Mouse (Mus musculus) lung, postnatal 0 days (tissue): ENCODE measurements at regions not wholly inside any gene's neighbourhood (a gene's known extent, or its start where the extent isn't known, plus 50 kb on each side); places are given as distances from the start of the nearest gene placed in this dataset.

Experiments
- ATAC-seq: fragments of 200-750 bp; cut with Nextera tagmentation; 2 replicates; pipeline ENCODE4 v1.8.0; 2017; ENCODE audit warnings: moderate library complexity
- DNase-seq: peaks from one replicate; pipeline ENCODE4 v3.0.0-alpha.2; 2016; ENCODE audit warnings: low spot score
- H3K27ac ChIP-seq: fragments of 300-500 bp; sonication (generic); 2 replicates; pipeline ENCODE4 v1.5.1; 2014; ENCODE audit warnings: antibody characterized with exemption, mild to moderate bottlenecking, low read length, mixed read lengths
- H3K27me3 ChIP-seq: fragments of 300-500 bp; sonication (generic); replicated peaks from 2 replicates; pipeline ENCODE4 v1.6.1; 2014; ENCODE audit warnings: low read length, mixed read lengths; ENCODE audit not compliant: insufficient read depth
- H3K36me3 ChIP-seq: fragments of 300-500 bp; sonication (generic); 2 replicates; pipeline ENCODE4 v1.6.1; 2014; ENCODE audit warnings: low read length, mixed read lengths; ENCODE audit not compliant: insufficient read depth
- H3K4me1 ChIP-seq: fragments of 300-500 bp; sonication (generic); 2 replicates; pipeline ENCODE4 v1.6.1; 2014; ENCODE audit warnings: antibody characterized with exemption, low read depth, low read length, mixed read lengths; ENCODE audit not compliant: insufficient read depth
- H3K4me2 ChIP-seq: fragments of 300-500 bp; sonication (generic); replicated peaks from 2 replicates; pipeline ENCODE4 v1.6.1; 2014; ENCODE audit warnings: low read depth, mild to moderate bottlenecking, low read length, moderate library complexity, mixed read lengths
- H3K4me3 ChIP-seq: fragments of 300-500 bp; sonication (generic); 2 replicates; pipeline ENCODE4 v1.5.1; 2014; ENCODE audit warnings: low read depth, low read length
- H3K9ac ChIP-seq: fragments of 300-500 bp; sonication (generic); replicated peaks from 2 replicates; pipeline ENCODE4 v1.6.1; 2014; ENCODE audit warnings: low read depth, mild to moderate bottlenecking
- H3K9me3 ChIP-seq: fragments of 300-500 bp; sonication (generic); 2 replicates; pipeline ENCODE4 v1.6.1; 2016; ENCODE audit warnings: low read length, mixed read lengths
- CTCF ChIP-seq: IDR thresholded peaks from 2 replicates; pipeline ENCODE4 v1.5.1; 2016; ENCODE audit warnings: antibody characterized with exemption, mild to moderate bottlenecking
- EP300 ChIP-seq: IDR thresholded peaks from 2 replicates; pipeline ENCODE4 v1.6.1; 2016; ENCODE audit warnings: antibody characterized with exemption, mild to moderate bottlenecking, control low read depth
- WGBS: fragments of 180-500 bp; shearing (Covaris S2); extraction: QIAGEN DNeasy Blood & Tissue Kit; methylation state at CpG from one replicate; pipeline ENCODE4 v1.1.7; 2014; 5-methylcytosine and 5-hydroxymethylcytosine counted together

DNA sequence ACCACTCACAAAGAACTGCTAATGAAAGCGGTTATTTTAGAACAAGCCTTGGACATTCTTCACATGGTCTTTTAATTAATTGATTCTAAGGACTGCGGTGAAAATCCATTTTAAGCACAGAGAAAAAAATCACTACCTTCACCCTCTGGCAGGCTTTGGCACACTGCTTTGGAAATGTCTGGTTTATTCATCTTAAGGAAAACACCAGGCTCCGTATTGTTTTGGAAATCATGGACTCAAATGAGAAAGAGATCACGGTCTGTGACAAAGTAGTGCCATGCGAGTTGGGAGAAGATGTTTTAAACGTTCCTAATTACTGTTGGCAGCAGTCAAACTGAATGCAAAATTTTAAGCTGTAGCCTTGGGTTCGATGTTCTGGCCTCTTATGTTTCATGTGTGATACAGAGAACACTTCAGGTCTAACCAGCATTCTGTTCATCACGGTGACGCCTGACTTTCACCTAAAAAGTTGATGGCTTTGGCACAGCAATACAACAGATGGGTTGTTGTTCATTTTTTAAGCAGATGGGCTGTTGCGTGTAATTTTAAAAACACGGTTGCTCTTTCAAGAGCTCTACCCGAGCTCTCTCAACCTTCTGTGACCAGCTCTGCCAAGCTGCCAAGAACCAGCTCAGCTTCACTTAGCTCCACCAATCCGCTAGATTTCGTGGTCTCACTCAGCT, 105.7 kb upstream of the Ust start:
- Histone ChIP-seq H3K27ac (no peak overlapping the region), H3K9me3 (no peaks in the 10 kb centered on the region), H3K27me3 (no peaks in the 10 kb centered on the region), H3K4me2 (no peak overlapping the region), H3K9ac (no peak overlapping the region), H3K4me3 (no peak overlapping the region), H3K4me1 (no peaks in the 10 kb centered on the region), H3K36me3 (no peaks in the 10 kb centered on the region)
- 87% methylated on average over 14 of the region's 14 CpGs for WGBS
- TF ChIP-seq CTCF (no peak), EP300 (no peak)
- no peak for DNase-seq
- no peak for ATAC-seq

DNA sequence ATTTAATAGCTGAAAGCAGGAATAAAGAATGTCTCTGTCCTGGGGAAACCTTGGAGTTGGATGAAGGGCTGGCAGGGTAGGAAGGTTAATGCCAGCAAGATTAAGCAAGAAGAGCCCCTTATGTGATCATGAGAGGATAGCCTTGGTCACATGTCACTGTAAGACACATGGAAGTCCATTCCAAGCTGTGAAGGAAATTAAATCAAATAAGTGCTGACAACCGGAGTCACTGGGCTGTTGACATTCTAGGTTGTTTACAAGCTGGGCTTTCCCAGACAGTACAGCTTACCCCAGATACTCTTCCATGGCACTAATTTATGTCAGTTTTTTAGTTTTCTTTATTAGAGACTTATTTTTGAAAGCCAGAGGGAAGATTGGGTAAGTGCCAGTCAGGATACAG, 100.1 kb upstream of the Ust start:
- DNase-seq (peak; percentile 39), ATAC-seq (no peak; the same call in 1 of the 2 replicates)
- H3K4me2 ChIP-seq, result no peak overlapping the region
- no peak overlapping the region for H3K27ac ChIP-seq
- H3K36me3 ChIP-seq, result no peaks in the 10 kb centered on the region
- 59% methylated on average over 1 of the region's 1 CpGs for WGBS
- H3K4me1 ChIP-seq, result no peaks in the 10 kb centered on the region
- H3K4me3 ChIP-seq, result no peak overlapping the region
- H3K9me3 ChIP-seq, result no peaks in the 10 kb centered on the region
- no peaks in the 10 kb centered on the region for H3K27me3 ChIP-seq
- no peak overlapping the region for H3K9ac ChIP-seq
- TF ChIP-seq CTCF (no peak), EP300 (no peak)

DNA sequence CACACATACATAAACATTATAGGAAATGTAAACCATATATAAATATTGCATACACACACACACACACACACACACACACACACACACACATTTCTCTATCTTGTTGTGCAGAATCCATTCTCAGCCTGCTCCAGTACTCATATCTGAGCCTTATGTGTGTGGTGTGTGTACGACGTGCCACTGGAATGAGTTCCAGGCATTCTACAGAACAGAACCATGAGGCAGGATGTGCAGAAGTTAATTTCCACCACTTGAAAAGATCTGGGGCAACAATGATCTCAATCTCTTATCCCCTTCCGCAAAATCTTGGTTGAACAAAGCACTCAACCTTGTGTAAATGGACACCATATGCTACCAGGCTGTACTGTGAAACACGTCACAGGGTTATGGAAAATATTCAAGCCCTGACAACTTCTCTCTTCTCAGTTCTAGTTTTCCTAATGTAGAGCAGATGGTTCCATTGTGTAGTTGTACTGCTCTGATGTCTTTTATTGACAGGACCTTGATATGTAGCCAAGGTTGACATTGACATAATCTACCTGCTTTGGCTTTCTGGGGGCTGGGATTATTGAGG, 96.9 kb upstream of the Ust start:
- DNase-seq, result no peak
- H3K27ac ChIP-seq, result no peak overlapping the region
- H3K9me3 ChIP-seq, result no peaks in the 10 kb centered on the region
- H3K27me3 ChIP-seq, result no peaks in the 10 kb centered on the region
- no peaks in the 10 kb centered on the region for H3K4me1 ChIP-seq
- H3K36me3 ChIP-seq, result no peaks in the 10 kb centered on the region
- H3K4me2 ChIP-seq, result no peak overlapping the region
- TF ChIP-seq CTCF (no peak), EP300 (no peak)
- no peak overlapping the region for H3K9ac ChIP-seq
- 72% methylated on average over 4 of the region's 4 CpGs for WGBS
- ATAC-seq, result no peak
- no peak overlapping the region for H3K4me3 ChIP-seq

DNA sequence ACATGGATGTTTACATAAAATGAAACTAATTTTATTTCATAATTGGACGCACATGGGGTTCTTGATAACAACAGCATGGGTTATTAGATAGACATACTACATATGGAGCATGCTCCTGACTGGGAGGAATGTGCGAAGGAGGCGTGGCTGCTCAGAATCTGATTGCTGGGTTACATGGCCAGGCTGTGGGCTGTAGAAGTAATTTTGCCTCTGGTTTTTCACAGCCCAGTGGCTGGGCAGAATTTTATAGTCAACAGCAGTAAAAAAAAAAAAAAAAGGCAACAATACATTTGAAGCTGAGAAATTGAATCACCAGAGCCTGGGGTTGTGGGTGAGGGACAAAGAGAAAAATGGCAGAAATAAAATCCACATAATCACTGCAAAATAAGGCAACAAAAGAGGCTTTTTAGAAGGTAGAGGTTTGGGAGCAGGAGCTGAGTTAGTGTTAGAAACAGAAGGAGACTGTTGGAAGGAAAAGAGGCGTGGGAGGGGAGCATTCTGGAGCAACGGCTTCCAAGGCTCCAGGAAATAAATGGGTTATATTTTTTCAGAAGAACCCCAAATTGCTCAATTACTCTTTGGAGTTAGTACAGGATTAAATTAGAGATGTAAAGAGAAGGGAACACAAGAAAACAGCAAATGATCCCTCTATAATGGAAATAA, 71.4 kb upstream of the Ust start:
- no peak overlapping the region for H3K27ac ChIP-seq
- no peak for DNase-seq
- 75% methylated on average over 5 of the region's 5 CpGs for WGBS

DNA sequence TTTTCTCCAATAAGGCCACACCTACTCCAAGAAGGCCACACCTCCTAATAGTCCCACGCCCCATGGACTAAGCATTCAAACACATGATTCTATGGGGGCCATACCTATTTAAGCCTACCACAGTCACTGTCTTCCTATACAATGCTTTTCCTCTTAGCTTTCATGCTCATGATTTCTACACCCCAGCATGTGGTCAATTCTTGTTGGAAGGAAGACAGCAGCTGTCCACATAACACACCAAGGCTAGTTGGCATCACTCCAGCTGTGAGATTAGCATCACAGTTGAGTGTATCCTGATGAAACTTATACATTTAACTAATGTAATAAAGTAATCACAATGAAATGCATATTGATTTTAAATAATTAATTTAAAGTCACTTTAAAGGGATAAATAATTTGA, 70.5 kb upstream of the Ust start:
- Histone ChIP-seq H3K27me3 (no peaks in the 10 kb centered on the region), H3K4me3 (no peak overlapping the region), H3K27ac (no peak overlapping the region), H3K36me3 (no peaks in the 10 kb centered on the region), H3K9me3 (no peaks in the 10 kb centered on the region), H3K4me2 (no peak overlapping the region), H3K4me1 (no peaks in the 10 kb centered on the region), H3K9ac (no peak overlapping the region)
- DNase-seq (no peak), ATAC-seq (no peak)
- WGBS, result 93% methylated on average over 1 of the region's 1 CpGs
- TF ChIP-seq EP300 (no peak), CTCF (no peak)

More for the DNA sequence above, 71.4 kb upstream of the Ust start:
- Histone ChIP-seq H3K4me1 (no peaks in the 10 kb centered on the region), H3K36me3 (no peaks in the 10 kb centered on the region), H3K9ac (no peak overlapping the region), H3K4me3 (no peak overlapping the region), H3K4me2 (no peak overlapping the region), H3K27me3 (no peaks in the 10 kb centered on the region), H3K9me3 (no peaks in the 10 kb centered on the region)
- no peak for TF ChIP-seq EP300
- no peak for TF ChIP-seq CTCF
- no peak for ATAC-seq

DNA sequence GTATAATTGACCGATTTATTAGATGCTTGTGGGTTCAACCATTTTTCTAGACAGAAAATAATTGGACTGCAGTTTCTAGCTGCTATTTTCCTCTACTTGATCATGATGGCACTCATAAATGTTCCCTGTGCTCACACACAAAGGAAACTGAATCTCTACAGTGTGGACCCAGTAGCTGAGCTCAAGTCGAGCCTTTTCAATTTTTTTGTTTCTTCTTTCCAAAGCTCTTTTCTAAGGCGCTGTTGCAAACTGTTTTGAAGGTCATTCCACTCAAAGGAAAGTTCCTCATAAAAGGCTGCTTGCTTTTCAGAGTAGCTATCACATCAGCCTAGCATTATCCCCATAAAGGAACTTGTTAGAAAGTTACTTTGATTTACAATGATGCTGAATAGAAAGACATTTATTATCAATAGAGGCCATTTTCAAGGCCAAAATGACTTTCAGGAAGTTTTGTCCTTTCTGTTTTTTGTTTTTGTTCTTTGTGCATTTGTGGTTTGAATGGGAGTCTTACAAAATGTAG, 65.8 kb upstream of the Ust start:
- Histone ChIP-seq H3K27me3 (no peaks in the 10 kb centered on the region), H3K9ac (no peak overlapping the region), H3K27ac (no peak overlapping the region), H3K4me1 (no peaks in the 10 kb centered on the region), H3K36me3 (no peaks in the 10 kb centered on the region), H3K9me3 (no peaks in the 10 kb centered on the region), H3K4me3 (no peak overlapping the region), H3K4me2 (no peak overlapping the region)
- DNase-seq (no peak), ATAC-seq (no peak)
- WGBS, result 82% methylated on average over 3 of the region's 3 CpGs
- no peak for TF ChIP-seq CTCF
- TF ChIP-seq EP300, result no peak
